Mouse (Mus musculus): ENCODE measurements around the gene Atp13a5.

- TF ChIP-seq CTCF (IDR thresholded peaks at IDR 0.05; ENCODE audit: low read depth, low read length) (no peak), POLR2A (IDR thresholded peaks at IDR 0.05; ENCODE audit: insufficient read depth, low read length) (no peak)
These were observed 3.9 kb downstream of the Atp13a5 start for GRCm38 (mm10) chr16:29374636-29375035.

All from ES-Bruce4 (cell line).